Mouse (Mus musculus): ENCODE data around the gene Cdc42bpb.

Cdc42bpb gene

DNA sequence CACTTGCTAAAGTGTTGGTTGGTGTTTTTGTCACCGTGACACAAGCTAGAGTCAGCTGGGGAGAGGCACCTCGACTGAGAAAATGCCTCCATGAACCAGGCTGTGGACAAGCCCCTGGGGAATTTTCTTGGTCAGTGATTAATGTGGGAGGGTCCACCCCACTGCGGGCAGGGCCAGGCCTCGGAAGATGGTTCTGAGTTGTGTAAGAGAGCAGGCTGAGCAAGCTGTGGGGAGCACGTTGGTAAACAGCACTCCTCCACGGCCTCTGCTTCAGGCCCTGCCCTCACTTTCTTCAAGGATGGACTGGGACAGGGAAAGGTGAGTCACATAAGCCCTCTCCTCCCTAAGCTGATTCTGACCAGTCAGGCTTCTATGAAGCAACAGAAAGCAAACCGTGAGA is 36.8 kb downstream of the Cdc42bpb start:
- no peak for DNase-seq (ENCODE audit: low spot score in 2 of 2)

DNA sequence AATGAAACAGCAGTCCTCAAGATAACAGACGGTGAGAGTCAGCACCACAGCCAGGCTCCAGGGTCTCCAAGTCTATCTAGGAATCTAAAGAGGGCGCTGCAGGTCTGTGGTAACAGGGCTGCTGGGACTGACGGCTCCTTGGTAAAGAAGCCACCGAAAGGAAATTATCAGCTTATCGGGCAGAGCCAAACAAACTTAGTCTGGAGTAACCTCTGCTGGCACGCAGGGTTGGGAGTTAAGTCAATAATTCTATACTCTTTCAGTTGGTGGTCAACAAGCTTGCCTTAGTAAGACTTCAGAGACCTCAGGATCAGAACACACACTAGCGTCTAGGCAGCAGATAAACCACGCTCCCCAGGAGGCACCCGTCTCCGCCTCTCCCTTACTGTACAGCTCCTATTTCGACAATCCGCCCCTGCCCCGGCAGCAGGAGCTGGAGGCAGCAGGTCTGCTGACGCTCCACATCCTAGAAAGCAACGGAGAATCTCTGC is 39.6 kb downstream of the Cdc42bpb start:
- DNase-seq (ENCODE audit: low spot score in 2 of 2), result no peak

DNA sequence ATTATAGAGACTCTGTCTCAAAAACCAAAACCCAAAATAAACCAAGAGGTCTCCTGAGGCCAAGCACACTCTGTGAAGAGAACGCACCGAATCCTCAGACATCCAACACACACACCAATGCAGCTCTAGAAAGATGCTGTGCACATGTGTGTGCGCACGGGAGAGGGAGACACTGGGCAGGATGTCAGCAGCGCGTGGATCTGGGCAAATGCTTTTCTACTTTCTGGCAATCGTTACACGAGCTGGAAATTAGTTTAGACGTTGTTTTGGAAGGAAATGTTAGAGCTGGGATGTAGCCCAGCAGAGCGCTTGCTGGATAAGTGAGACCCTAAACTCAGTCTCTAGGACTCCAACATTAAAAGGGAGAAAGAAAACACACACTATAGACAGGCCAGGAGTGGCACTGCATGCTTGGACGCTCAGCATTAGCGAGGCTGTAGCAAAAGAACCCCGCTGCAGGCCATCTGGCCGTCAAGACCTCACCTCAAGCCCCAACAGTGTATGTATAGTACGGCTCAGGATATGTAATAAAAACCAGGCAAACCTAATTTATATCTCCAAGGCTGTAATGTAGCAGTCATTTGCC is 44.4 kb downstream of the Cdc42bpb start:
- no peak for DNase-seq (ENCODE audit: low spot score in 2 of 2)

- DNase-seq (ENCODE audit: low spot score in 2 of 2), result no peak
Observed at GRCm38 (mm10) chr12:111332443-111332842, 45.1 kb downstream of the Cdc42bpb start.

- DNase-seq (ENCODE audit: low spot score in 2 of 2), result no peak
Observed at GRCm38 (mm10) chr12:111331573-111331972, 45.9 kb downstream of the Cdc42bpb start.

- no peak for DNase-seq (ENCODE audit: low spot score in 2 of 2)
Observed at GRCm38 (mm10) chr12:111329281-111329680, 48.2 kb downstream of the Cdc42bpb start.

- DNase-seq (ENCODE audit: low spot score in 2 of 2), result no peak
Observed at GRCm38 (mm10) chr12:111328360-111328759, 49.2 kb downstream of the Cdc42bpb start.

GRCm38 (mm10) chr12:111325744-111326424 is 51.6 kb downstream of the Cdc42bpb start:
- no peak for DNase-seq (ENCODE audit: low spot score in 2 of 2)

DNA sequence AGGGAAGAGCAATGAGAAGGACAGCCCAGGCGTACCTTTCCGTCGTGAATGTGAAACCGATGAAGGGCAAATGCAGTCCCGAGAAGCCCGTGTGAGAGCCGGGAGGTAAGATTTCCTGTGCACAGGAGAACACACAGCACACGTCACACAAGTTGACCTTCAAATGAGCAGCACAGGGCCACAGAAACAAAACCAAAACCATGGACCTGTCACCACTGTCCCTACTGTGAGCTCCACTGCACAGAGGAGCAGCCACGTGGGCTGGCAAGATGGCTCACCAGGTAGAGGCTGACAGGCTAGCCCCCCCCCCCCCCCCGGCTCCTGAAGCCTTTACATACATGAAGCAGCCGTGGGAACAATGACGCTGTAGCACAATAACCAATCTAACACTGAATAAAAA is 52.6 kb downstream of the Cdc42bpb start:
- no peak for DNase-seq (ENCODE audit: low spot score in 2 of 2)

DNA sequence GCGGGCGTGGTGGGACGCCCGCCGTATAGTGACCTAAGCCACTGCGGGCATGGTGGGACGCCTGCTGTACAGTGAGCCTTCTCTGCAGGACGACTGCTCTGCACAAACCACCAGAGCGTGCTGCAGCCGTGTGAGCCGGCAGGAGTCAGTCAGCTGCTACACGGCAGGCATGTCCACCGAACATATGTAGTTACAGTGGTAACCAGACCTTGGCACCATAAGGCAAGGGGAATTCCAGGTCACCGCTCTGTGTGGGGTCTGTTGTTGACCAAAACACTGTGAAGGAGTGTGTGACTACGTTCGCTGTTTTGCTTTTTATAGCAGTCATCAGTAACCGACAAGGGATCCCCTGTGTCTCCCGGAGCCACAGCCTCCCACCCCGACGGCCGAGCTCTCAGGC is 53.0 kb downstream of the Cdc42bpb start:
- DNase-seq (ENCODE audit: low spot score in 2 of 2), result no peak

- no peak for DNase-seq (ENCODE audit: low spot score in 2 of 2)
Observed at GRCm38 (mm10) chr12:111323423-111323822, 54.1 kb downstream of the Cdc42bpb start.

DNA sequence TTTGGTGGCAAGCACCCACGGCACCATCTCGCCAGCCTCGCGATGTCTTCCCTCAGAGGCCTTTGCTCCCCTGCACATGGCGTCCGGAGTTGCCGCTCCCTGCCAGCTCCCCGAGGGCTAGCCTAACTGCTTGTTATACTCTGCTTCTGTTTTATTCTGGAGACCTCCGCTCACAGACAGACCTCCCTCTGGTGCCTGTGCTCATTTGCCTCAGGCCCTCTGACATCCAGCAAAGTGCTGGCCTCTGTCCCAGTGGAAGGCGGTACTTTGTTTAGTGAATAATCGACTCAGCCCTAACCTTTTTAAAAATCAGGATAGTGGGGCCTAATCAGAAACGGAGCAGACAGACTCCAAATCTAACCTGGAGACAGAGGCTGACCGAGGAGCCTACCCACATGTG is 55.7 kb downstream of the Cdc42bpb start:
- no peak for DNase-seq (ENCODE audit: low spot score in 2 of 2)

- no peak for DNase-seq (ENCODE audit: low spot score in 2 of 2)
Observed at GRCm38 (mm10) chr12:111320549-111320948, 57.0 kb downstream of the Cdc42bpb start.

DNA sequence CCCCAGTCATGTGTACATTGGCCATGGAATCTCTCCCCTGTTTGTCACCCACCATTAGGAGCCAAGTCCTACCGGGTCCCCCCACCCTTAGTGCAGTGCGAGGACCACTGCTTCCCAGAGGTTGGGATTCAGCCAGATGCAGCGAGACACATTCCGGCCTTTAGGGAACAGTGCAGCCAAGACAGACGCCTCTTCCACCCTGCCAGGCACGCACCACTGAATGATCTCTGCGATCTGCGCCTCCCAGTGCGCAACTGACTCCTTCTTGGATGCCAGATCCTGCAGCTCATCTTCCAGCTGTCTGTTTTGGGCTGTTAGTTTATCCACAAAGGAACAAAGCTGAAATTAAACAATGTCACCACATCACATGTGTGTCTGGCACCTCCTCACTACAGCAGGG is 59.8 kb downstream of the Cdc42bpb start:
- no peak for DNase-seq (ENCODE audit: low spot score in 2 of 2)

DNA sequence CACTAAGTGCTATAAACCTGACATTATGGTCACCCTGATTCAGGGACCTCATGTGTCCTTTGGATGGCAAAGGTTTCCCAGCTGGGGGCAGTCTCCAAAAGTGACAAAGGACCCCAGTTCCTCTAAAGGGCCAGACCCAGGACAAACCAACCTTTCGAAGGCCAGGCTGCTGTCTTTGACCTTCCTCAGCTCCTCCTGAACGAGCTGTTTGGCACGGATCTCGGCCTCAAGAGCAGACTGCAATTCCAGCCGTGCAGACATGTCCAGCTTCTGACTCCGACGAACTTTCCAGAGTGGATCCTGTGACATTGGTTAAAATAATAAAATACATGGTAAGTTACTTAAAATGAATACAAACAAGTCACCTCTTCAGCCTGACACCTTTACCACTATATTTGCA is 63.2 kb downstream of the Cdc42bpb start:
- no peak for DNase-seq (ENCODE audit: low spot score in 2 of 2)

DNA sequence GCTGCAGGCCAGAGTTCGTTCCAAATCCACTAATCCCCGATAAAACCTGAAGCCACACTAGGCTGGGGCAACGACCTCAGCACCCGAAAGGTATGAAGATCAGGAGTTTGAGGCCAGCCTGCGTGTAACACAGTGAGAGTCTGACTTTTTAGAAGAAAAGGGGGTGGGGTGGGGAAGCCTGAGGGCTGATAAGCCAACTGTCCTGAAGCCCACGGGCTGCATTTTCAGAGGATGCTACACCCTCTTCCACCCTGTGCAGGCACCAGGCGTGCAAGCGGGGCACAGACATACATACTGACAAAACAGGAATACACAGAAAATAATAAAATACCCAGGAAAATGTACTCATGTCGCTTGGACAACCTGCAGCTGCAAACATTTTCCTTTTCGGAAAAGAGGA is 65.7 kb downstream of the Cdc42bpb start:
- no peak for DNase-seq (ENCODE audit: low spot score in 2 of 2)

GRCm38 (mm10) chr12:111309931-111310330 is 67.6 kb downstream of the Cdc42bpb start:
- DNase-seq (ENCODE audit: low spot score in 2 of 2), result no peak

DNA sequence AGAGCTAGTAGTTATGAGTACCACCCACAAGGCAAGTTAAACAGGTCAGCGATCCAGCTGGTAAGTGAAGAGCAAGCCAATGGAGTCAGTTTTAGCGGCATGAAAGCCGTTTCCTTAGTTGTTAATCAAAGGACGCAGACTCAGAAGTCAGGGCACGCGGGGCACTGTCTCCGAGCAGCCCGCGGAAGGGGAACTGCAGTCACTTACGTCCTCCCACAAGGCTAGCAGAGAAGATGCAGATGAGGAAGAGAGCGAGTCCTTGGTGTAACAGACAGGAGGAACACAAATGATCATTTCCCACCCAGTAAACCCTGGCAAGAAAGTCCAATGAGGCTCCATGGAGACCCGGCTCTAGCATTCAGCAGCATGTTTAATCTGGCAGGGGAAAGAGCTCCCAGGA is 68.3 kb downstream of the Cdc42bpb start:
- DNase-seq (ENCODE audit: low spot score in 2 of 2), result no peak

DNA sequence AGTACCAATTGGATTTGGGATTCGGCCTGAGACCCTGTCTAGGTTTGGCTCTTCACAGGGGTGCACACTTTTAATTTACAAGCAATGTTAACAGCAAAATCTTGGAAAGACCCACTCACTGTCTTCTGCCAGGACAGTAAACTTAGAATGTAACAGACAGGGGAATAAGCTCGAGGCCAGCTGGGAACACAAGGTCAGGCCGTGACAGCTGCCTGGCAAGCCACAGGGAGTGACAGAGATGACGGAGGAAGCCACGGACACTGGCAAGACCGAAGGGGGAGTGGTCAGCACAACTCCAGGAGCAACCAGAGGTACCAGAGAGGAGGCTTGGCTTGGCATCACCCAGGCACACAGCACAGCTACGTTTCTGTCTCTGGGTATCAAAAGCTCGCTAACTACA is 70.7 kb downstream of the Cdc42bpb start:
- DNase-seq (ENCODE audit: low spot score in 2 of 2), result no peak

DNA sequence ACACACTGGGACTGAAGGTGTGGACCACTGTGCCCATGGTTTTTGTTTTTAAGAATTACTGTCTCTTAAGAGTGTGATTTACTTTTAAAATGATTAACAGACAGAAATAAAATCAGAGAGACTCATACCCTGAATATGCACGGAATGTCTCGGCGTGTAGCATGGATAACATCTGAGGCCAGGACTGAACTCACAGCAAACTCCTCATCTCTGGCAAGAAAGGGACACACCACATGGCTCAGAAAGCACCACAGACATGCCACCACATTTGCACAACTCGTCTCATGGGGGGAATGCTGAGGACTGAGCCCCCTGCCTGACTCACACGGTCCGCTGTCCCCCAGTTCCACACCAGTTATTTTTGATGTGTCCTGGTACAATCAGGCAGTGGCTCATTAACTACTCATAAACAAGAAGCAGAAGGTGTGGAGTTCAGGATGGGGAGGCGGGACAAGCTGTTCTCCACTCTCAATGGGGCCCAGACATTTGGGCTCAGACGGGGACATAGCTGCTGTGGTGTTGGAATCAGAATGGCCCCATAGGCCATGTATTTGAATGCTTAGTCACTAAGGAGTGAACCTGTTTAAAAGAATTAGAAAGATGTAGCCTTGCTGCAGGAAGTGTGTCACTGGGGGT is 73.7 kb downstream of the Cdc42bpb start:
- no peak for DNase-seq (ENCODE audit: low spot score in 2 of 2)

- DNase-seq (ENCODE audit: low spot score in 2 of 2), result no peak
Observed at GRCm38 (mm10) chr12:111302018-111302345, 75.5 kb downstream of the Cdc42bpb start.

- DNase-seq (ENCODE audit: low spot score in 2 of 2), result no peak
Observed at GRCm38 (mm10) chr12:111301322-111302017, 76.0 kb downstream of the Cdc42bpb start.

DNA sequence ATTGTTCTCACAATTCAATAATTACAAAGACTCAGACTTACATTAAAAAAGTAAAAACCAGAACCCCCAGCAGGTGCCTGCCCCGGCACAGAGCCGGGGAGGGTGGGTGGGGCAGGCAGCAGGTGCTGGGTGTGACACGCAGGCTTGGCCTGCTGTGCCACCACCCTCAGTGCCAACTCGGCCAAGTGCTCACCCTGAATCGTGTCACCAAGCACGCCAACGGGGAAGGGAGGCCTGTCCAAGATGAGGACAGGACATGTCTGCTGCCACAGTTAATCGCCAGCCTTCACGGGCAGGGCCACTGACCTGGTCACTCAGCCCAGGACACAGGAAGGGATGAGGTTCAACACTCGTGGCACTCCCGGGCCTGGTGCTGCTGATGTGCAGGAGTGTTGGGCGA is 84.5 kb downstream of the Cdc42bpb start:
- no peak for DNase-seq (ENCODE audit: low spot score in 2 of 2)

Measured in thymus, postnatal 10 days (tissue).